Mouse (Mus musculus) forebrain, embryonic 14.5 days (tissue): ENCODE measurements around the gene Lrat. TPM values are rescaled to one million over a fixed set of nuclear protein-coding genes. Genes with fewer than 3 reads are reported as not detected.

Experiments used
- ATAC-seq: fragments of 200-750 bp; cut with Nextera tagmentation; 2 replicates; pipeline ENCODE4 v1.8.0; 2017; ENCODE audit warnings: mild to moderate bottlenecking, moderate library complexity
- DNase-seq: peaks from one replicate; pipeline ENCODE4 v3.0.0-alpha.2; 2015; ENCODE audit warnings: low spot score
- H3K27ac ChIP-seq: fragments of 300-500 bp; sonication (generic); 2 replicates; pipeline ENCODE4 v1.5.1; 2014; ENCODE audit warnings: low read depth, mild to moderate bottlenecking, control low read depth, low read length, moderate library complexity
- H3K27me3 ChIP-seq: fragments of 300-500 bp; sonication (generic); replicated peaks from 2 replicates; pipeline ENCODE4 v1.6.1; 2014; ENCODE audit warnings: low read length, control low read depth, mixed read lengths; ENCODE audit not compliant: control insufficient read depth, insufficient read depth
- H3K36me3 ChIP-seq: fragments of 300-500 bp; sonication (generic); 2 replicates; pipeline ENCODE4 v1.6.1; 2014; ENCODE audit warnings: low read length, control low read depth; ENCODE audit not compliant: control insufficient read depth, insufficient read depth
- H3K4me1 ChIP-seq: fragments of 300-500 bp; sonication (generic); 2 replicates; pipeline ENCODE4 v1.6.1; 2014; ENCODE audit warnings: antibody characterized with exemption, low read length, control low read depth; ENCODE audit not compliant: control insufficient read depth, insufficient read depth
- H3K4me2 ChIP-seq: fragments of 300-500 bp; sonication (generic); 2 replicates; pipeline ENCODE4 v1.6.1; 2014; ENCODE audit warnings: mild to moderate bottlenecking, control low read depth, low read length
- H3K4me3 ChIP-seq: fragments of 300-500 bp; sonication (generic); 2 replicates; pipeline ENCODE4 v1.5.1; 2014; ENCODE audit warnings: low read depth, low read length, control low read depth
- H3K9ac ChIP-seq: fragments of 300-500 bp; sonication (generic); 2 replicates; pipeline ENCODE4 v1.6.1; 2014; ENCODE audit warnings: mild to moderate bottlenecking, low read length, control low read depth, moderate library complexity
- H3K9me3 ChIP-seq: fragments of 300-500 bp; sonication (generic); replicated peaks from 2 replicates; pipeline ENCODE4 v1.6.1; 2016; ENCODE audit warnings: low read length, control low read depth, mixed read lengths; ENCODE audit not compliant: control insufficient read depth
- whole genome bisulfite sequencing: fragments of 180-500 bp; shearing (Covaris S2); extraction: QIAGEN DNeasy Blood & Tissue Kit; methylation state at CpG from one replicate; pipeline ENCODE4 v1.1.7; 2014; 5-methylcytosine and 5-hydroxymethylcytosine counted together
- polyA plus RNA-seq: library from polyadenylated mRNA; unstranded; fragments of >200 nt; fragmentation: Nextera tagmentation; extraction: Ambion mirVana; gene quantifications from 2 replicates; pipeline ENCODE4 v1.2.1, GENCODE M21; 2014

Lrat gene
- polyA plus RNA-seq, 1 experiment from 2014 or later = 0.05 TPM

- Histone ChIP-seq H3K4me3 (peak overlapping the region; percentile 49), H3K27me3 (peaks cover 18% of the 10 kb centered on the region; the same call in 1 of the 2 replicates), H3K4me1 (peaks cover 8% of the 10 kb centered on the region), H3K36me3 (no peaks in the 10 kb centered on the region), H3K9me3 (no peaks in the 10 kb centered on the region), H3K4me2 (peak overlapping the region; percentile 95), H3K27ac (no peak overlapping the region), H3K9ac (peak overlapping the region; percentile 50)
- DNase-seq (peak; percentile 46), ATAC-seq (peak; percentile 77)
- WGBS = under 1% methylated on average over 31 of the region's 31 CpGs
Measured at GRCm38 (mm10) chr3:82904211-82904908, 587 bp upstream of the Lrat start.

DNA sequence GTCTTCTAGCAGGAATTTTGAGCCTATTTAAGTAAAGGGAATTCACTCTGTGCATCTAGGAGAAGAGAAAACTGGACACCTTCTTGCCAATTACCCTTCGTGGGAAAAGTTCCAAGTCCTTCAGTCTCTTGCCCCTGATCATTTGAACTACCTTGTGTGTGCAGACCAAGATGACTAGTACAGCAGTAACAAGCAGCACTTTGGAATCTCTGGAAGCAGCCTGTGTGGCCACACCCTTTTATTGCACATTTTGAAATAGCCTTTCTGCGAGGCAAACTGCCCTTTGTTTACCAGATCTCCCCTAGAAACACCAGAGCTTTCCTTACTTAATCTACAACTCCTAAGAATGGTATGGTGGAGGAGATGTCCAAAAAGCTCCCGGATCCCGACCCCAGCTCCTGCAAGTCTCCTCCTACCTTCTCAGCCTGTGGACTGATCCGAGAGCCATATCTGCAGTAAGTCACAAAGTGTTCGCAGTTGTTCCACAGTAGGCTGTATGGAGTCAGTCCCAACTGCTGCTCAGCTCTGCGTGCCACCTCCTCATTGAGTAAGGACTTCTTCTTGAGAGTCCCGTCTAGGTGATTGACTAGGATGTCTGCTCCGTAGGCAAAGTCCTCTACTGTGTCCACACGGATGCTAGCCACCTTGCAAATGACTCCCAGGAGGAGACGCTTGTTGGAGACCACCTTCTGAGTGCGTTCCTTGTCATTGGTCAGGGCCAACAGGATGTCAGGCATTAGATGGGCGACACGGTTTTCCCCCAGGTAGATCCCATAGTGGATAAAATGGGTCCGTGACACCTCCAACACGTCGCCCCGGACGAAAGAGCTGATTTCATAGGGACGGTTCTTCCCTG lies 788 bp downstream of the Lrat start:
- peaks cover 8% of the 10 kb centered on the region for H3K4me1 ChIP-seq
- no peak for ATAC-seq
- H3K27ac ChIP-seq = no peak overlapping the region
- 23% methylated on average over 20 of the region's 20 CpGs for WGBS
- H3K9me3 ChIP-seq = no peaks in the 10 kb centered on the region
- peaks cover 18% of the 10 kb centered on the region; the same call in 1 of the 2 replicates for H3K27me3 ChIP-seq
- H3K9ac ChIP-seq = peak overlapping the region; percentile 50
- no peak for DNase-seq
- no peaks in the 10 kb centered on the region for H3K36me3 ChIP-seq
- peak overlapping the region; percentile 95 for H3K4me2 ChIP-seq
- H3K4me3 ChIP-seq = peak overlapping the region; percentile 49

GRCm38 (mm10) chr3:82888842-82889241 lies 14.9 kb downstream of the Lrat start:
- H3K4me1 ChIP-seq = no peaks in the 10 kb centered on the region
- no peak overlapping the region for H3K27ac ChIP-seq
- H3K27me3 ChIP-seq = no peaks in the 10 kb centered on the region
- no peaks in the 10 kb centered on the region for H3K36me3 ChIP-seq
- H3K4me2 ChIP-seq = no peak overlapping the region
- DNase-seq = no peak
- ATAC-seq = no peak
- 11% methylated on average over 2 of the region's 2 CpGs for WGBS
- no peak overlapping the region for H3K4me3 ChIP-seq
- no peak overlapping the region for H3K9ac ChIP-seq
- no peaks in the 10 kb centered on the region for H3K9me3 ChIP-seq

- Histone ChIP-seq H3K27ac (no peak overlapping the region), H3K4me1 (peaks cover 3% of the 10 kb centered on the region; the same call in 1 of the 2 replicates), H3K36me3 (no peaks in the 10 kb centered on the region), H3K4me3 (no peak overlapping the region), H3K9ac (no peak overlapping the region), H3K9me3 (no peaks in the 10 kb centered on the region), H3K4me2 (no peak overlapping the region), H3K27me3 (peaks cover 19% of the 10 kb centered on the region)
- ATAC-seq = no peak
- peak; percentile 73 for DNase-seq
- WGBS = 2% methylated on average over 4 of the region's 4 CpGs
Measured at GRCm38 (mm10) chr3:82877258-82877657, 26.5 kb downstream of the Lrat start.

DNA sequence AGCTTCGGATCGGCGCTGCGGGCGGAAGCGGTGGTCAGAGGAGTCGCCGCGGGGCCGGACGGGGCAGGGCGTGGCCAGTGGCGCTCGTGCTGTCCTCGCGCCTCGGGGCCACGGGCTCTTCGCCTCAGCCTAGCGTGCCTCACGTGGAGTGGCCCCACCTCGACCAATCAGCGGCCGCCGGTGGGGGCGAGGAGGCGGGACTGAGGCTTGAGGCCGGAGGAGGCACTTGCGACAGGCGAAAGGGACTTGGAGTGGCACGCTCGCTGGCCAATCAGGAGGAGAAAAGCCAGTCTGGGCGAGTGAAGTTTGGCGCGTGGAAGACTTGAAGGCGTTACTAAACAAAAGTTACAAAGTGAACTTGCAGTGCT lies 27.4 kb downstream of the Lrat start, which contains the start of gene Rbm46:
Rbm46 (minus strand) TSS at position 112 of the 368 bp plus-strand sequence.
- H3K27me3 ChIP-seq = peaks cover 19% of the 10 kb centered on the region
- ATAC-seq = peak; percentile 96
- H3K4me2 ChIP-seq = peak within 1 kb of the TSS; percentile 53
- H3K27ac ChIP-seq = no peak within 1 kb of the TSS
- peak; percentile 83 for DNase-seq
- H3K36me3 ChIP-seq = no peaks in the 10 kb centered on the region
- H3K9ac ChIP-seq = no peak within 1 kb of the TSS
- 25% methylated on average over 36 of the region's 36 CpGs for WGBS
- H3K9me3 ChIP-seq = no peaks in the 10 kb centered on the region
- H3K4me1 ChIP-seq = peaks cover 3% of the 10 kb centered on the region; the same call in 1 of the 2 replicates
- peak within 1 kb of the TSS; percentile 30 for H3K4me3 ChIP-seq

DNA sequence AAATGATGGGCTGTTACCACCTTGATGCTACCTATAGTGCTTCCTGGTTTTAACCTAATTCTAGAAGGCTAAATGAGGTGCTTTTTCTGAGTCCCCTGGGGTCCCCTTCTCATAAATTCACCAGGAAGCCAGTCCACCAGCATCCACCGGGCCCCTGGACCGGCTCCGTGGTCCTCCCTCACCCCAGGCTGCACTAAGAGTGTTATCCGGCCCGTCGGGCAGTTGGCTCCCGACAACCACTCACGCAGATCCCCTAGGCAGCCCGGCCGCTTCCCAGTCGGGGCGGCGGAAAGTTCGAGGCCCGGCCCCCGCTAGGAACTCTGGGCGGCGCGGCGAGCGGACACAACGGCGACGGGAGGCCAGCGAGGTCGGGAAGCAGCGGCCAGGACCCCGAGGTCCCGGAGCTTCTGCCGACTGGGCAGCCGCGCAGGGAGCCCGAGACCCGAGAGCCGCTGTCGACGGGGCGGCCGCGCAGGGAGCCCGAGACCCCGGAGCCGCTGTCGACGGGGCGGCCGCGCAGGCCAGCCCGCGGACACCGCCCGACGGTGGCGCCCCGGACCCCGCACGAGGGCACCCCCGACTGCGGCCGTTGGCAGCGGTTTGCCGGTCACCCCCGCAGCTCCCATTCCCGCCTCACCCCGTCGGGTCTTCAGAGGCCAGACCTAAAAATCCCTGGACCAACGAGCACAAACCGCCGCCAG lies 28.0 kb downstream of the Lrat start:
- peak; percentile 50; the same call in 1 of the 2 replicates for ATAC-seq
- Histone ChIP-seq H3K27me3 (peaks cover 19% of the 10 kb centered on the region), H3K4me3 (peak overlapping the region; percentile 30), H3K4me2 (peak overlapping the region; percentile 53), H3K27ac (no peak overlapping the region), H3K36me3 (no peaks in the 10 kb centered on the region), H3K9ac (no peak overlapping the region), H3K4me1 (peaks cover 3% of the 10 kb centered on the region; the same call in 1 of the 2 replicates), H3K9me3 (no peaks in the 10 kb centered on the region)
- no peak for DNase-seq
- 27% methylated on average over 50 of the region's 69 CpGs for WGBS

DNA sequence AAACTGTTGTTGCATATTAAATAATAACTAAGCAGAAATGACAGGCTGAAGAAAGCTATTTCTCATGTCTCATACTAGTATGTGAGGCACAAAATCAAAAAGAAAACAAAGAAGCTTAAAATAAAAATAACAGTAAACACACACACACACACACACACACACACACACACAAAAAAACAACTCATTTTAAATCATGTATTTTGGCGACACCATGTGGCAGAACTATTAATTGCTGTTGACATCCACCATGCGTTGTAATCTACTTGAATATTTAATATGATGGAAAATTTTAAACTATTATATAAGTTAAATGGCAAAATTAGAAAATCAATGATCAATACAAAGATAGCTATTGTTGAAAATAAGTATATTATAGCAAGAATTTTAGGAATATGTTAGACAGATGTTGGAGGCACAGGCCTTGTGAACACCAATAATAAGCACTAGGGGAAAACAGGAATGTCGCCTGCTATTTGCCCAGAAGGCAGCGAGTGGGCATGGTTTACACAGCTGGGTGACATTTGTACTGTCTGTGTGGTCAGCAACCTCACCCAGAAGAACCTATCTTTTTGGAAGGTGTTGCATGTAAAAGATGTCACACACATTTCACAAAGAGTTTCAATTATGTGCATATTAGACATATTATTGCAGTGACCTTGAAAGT lies 46.2 kb downstream of the Lrat start:
- H3K4me2 ChIP-seq = no peak overlapping the region
- no peak overlapping the region for H3K27ac ChIP-seq
- no peaks in the 10 kb centered on the region for H3K9me3 ChIP-seq
- no peaks in the 10 kb centered on the region for H3K36me3 ChIP-seq
- peak; percentile 74 for DNase-seq
- WGBS = 25% methylated on average over 4 of the region's 4 CpGs
- no peaks in the 10 kb centered on the region for H3K4me1 ChIP-seq
- no peak overlapping the region for H3K4me3 ChIP-seq
- peak; percentile 67 for ATAC-seq
- H3K9ac ChIP-seq = no peak overlapping the region
- no peaks in the 10 kb centered on the region for H3K27me3 ChIP-seq
